Mouse (Mus musculus) hindbrain, embryonic 11.5 days (tissue): ENCODE measurements around the gene Pdhb. TPM values are rescaled to one million over a fixed set of nuclear protein-coding genes. Genes with fewer than 3 reads are reported as not detected.

Experiments used
- ATAC-seq: fragments of 200-750 bp; cut with Nextera tagmentation; 2 replicates; pipeline ENCODE4 v1.8.0; 2017; ENCODE audit warnings: mild to moderate bottlenecking, moderate TSS enrichment, moderate library complexity; ENCODE audit not compliant: low FRiP score
- DNase-seq: peaks from one replicate; pipeline ENCODE4 v3.0.0-alpha.2; 2015; ENCODE audit warnings: low spot score
- H3K27ac ChIP-seq: fragments of 300-500 bp; sonication (generic); 2 replicates; pipeline ENCODE4 v1.5.1; 2014; ENCODE audit warnings: mild to moderate bottlenecking, low read depth, low read length
- H3K27me3 ChIP-seq: fragments of 300-500 bp; sonication (generic); 2 replicates; pipeline ENCODE4 v1.6.1; 2014; ENCODE audit warnings: mild to moderate bottlenecking, low read length, moderate library complexity, mixed read lengths; ENCODE audit not compliant: control insufficient read depth, insufficient read depth
- H3K36me3 ChIP-seq: fragments of 300-500 bp; sonication (generic); 2 replicates; pipeline ENCODE4 v1.6.1; 2014; ENCODE audit warnings: mild to moderate bottlenecking, low read length, moderate library complexity, mixed read lengths; ENCODE audit not compliant: control insufficient read depth, insufficient read depth
- H3K4me1 ChIP-seq: fragments of 300-500 bp; sonication (generic); replicated peaks from 2 replicates; pipeline ENCODE4 v1.6.1; 2014; ENCODE audit warnings: low read length, mixed read lengths; ENCODE audit not compliant: control insufficient read depth, insufficient read depth
- H3K4me2 ChIP-seq: fragments of 300-500 bp; sonication (generic); replicated peaks from 2 replicates; pipeline ENCODE4 v1.6.1; 2014; ENCODE audit warnings: mild to moderate bottlenecking, low read depth, low read length
- H3K4me3 ChIP-seq: fragments of 300-500 bp; sonication (generic); 2 replicates; pipeline ENCODE4 v1.5.1; 2014; ENCODE audit warnings: low read depth, low read length
- H3K9ac ChIP-seq: fragments of 300-500 bp; sonication (generic); 2 replicates; pipeline ENCODE4 v1.6.1; 2014; ENCODE audit warnings: low read depth, low read length
- H3K9me3 ChIP-seq: fragments of 300-500 bp; sonication (generic); 2 replicates; pipeline ENCODE4 v1.6.1; 2016; ENCODE audit warnings: low read length; ENCODE audit not compliant: control insufficient read depth
- WGBS: fragments of 180-500 bp; shearing (Covaris S2); extraction: QIAGEN DNeasy Blood & Tissue Kit; methylation state at CpG from one replicate; pipeline ENCODE4 v1.1.7; 2014; 5-methylcytosine and 5-hydroxymethylcytosine counted together
- polyA plus RNA-seq: library from polyadenylated mRNA; unstranded; fragments of >200 nt; fragmentation: Nextera tagmentation; extraction: Ambion mirVana; gene quantifications from 2 replicates; pipeline ENCODE4 v1.2.1, GENCODE M21; 2014

Pdhb gene
- polyA plus RNA-seq, 1 experiment from 2014 or later: 228 TPM

- H3K4me2 ChIP-seq: no peak overlapping the region
- H3K36me3 ChIP-seq: no peaks in the 10 kb centered on the region
- no peak overlapping the region for H3K27ac ChIP-seq
- H3K9ac ChIP-seq: no peak overlapping the region
- ATAC-seq (no peak), DNase-seq (peak; percentile 6)
- no peaks in the 10 kb centered on the region for H3K27me3 ChIP-seq
- H3K4me1 ChIP-seq: no peaks in the 10 kb centered on the region
- H3K9me3 ChIP-seq: no peaks in the 10 kb centered on the region
- no peak overlapping the region for H3K4me3 ChIP-seq
- WGBS: 53% methylated on average over 9 of the region's 9 CpGs
Measured at GRCm38 (mm10) chr14:8206179-8206910, 33.5 kb upstream of the Pdhb start.

- no peak for DNase-seq
- Histone ChIP-seq H3K9ac (no peak overlapping the region), H3K4me1 (no peaks in the 10 kb centered on the region), H3K9me3 (no peaks in the 10 kb centered on the region), H3K27ac (no peak overlapping the region), H3K4me2 (no peak overlapping the region), H3K4me3 (no peak overlapping the region), H3K27me3 (no peaks in the 10 kb centered on the region), H3K36me3 (no peaks in the 10 kb centered on the region)
- 82% methylated on average over 3 of the region's 3 CpGs for WGBS
- no peak for ATAC-seq
Measured at GRCm38 (mm10) chr14:8201715-8202114, 28.9 kb upstream of the Pdhb start.

- 85% methylated on average over 5 of the region's 5 CpGs for WGBS
- Histone ChIP-seq H3K27ac (no peak overlapping the region), H3K4me3 (no peak overlapping the region), H3K27me3 (no peaks in the 10 kb centered on the region), H3K9ac (no peak overlapping the region), H3K36me3 (no peaks in the 10 kb centered on the region), H3K4me2 (no peak overlapping the region), H3K9me3 (no peaks in the 10 kb centered on the region), H3K4me1 (no peaks in the 10 kb centered on the region)
- DNase-seq (no peak), ATAC-seq (no peak)
Measured at GRCm38 (mm10) chr14:8200769-8201168, 27.9 kb upstream of the Pdhb start.

GRCm38 (mm10) chr14:8192727-8193126, 19.9 kb upstream of the Pdhb start:
- ATAC-seq (no peak), DNase-seq (no peak)
- Histone ChIP-seq H3K4me3 (no peak overlapping the region), H3K9ac (no peak overlapping the region), H3K4me1 (no peaks in the 10 kb centered on the region), H3K27me3 (no peaks in the 10 kb centered on the region), H3K4me2 (no peak overlapping the region), H3K36me3 (no peaks in the 10 kb centered on the region), H3K9me3 (no peaks in the 10 kb centered on the region), H3K27ac (no peak overlapping the region)
- 91% methylated on average over 6 of the region's 6 CpGs for WGBS

GRCm38 (mm10) chr14:8191331-8191965, 18.6 kb upstream of the Pdhb start:
- WGBS: 74% methylated on average over 12 of the region's 12 CpGs
- no peaks in the 10 kb centered on the region for H3K9me3 ChIP-seq
- H3K4me3 ChIP-seq: no peak overlapping the region
- H3K4me1 ChIP-seq: no peaks in the 10 kb centered on the region
- no peaks in the 10 kb centered on the region for H3K27me3 ChIP-seq
- DNase-seq (no peak), ATAC-seq (no peak)
- no peak overlapping the region for H3K4me2 ChIP-seq
- H3K9ac ChIP-seq: no peak overlapping the region
- H3K27ac ChIP-seq: no peak overlapping the region
- H3K36me3 ChIP-seq: no peaks in the 10 kb centered on the region

DNA sequence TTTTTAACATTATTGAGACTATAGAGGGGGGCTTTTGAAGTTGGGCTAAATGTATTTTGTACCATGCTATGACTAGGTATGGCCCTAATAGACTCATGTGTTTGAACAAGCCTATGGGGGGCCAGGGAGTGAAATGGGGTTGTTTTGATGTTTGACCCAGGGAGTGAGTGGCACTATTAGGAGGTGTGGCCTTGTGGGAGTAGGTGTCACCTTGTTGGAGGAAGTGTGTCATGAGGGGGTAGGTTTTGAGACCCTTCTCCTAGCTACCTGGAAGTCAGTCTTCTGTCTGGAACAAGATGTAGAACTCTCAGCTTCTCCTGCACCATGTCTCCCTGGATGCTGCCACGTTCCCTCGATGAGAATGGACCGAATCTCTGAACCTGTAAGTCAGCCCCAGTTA, 17.7 kb upstream of the Pdhb start:
- WGBS: 93% methylated on average over 3 of the region's 3 CpGs
- Histone ChIP-seq H3K9ac (no peak overlapping the region), H3K27ac (no peak overlapping the region), H3K36me3 (no peaks in the 10 kb centered on the region), H3K4me1 (no peaks in the 10 kb centered on the region), H3K27me3 (no peaks in the 10 kb centered on the region), H3K4me2 (no peak overlapping the region), H3K9me3 (no peaks in the 10 kb centered on the region), H3K4me3 (no peak overlapping the region)
- DNase-seq: no peak
- ATAC-seq: no peak

DNA sequence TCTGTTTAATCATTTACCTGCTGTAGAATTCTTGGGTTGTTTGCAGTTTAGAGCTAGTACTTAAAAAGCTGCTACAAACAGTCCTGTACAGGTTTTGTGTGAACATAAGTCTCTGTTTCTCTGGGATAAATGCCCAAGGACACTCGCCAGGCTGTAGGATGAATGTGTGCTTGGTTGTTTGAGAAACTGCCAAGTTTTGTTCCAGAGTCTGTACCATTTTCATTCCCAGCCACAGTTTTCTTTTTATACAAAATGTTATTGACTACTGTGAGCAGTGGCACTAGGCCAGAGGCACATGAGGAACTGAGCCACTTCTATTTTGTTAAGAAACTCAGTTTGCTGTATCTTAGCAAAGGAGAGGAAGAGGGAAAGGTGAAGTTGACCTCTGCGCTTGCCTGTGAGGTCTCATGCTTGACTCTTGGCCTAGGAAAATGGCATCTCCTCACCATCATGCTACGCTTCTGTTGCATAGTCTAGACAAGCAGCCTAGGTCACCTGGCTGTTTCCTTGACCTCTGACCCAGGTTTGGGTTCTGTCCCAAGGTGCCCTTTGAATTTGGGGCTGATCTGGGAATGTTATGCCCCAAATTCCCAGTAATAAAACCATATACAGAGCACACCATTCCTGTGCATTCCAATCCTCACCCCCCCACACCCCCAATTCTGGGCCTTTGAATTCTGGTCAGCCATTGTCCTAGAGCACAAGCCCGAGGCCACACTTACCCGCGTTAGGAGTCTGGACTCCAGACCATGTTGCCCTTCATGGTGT, 13.6 kb upstream of the Pdhb start:
- 92% methylated on average over 6 of the region's 6 CpGs for WGBS
- Histone ChIP-seq H3K9ac (no peak overlapping the region), H3K36me3 (no peaks in the 10 kb centered on the region), H3K4me2 (no peak overlapping the region), H3K27ac (no peak overlapping the region), H3K9me3 (no peaks in the 10 kb centered on the region), H3K27me3 (no peaks in the 10 kb centered on the region), H3K4me3 (no peak overlapping the region), H3K4me1 (no peaks in the 10 kb centered on the region)
- ATAC-seq (no peak), DNase-seq (no peak)

- H3K4me1 ChIP-seq: no peaks in the 10 kb centered on the region
- WGBS: 63% methylated on average over 3 of the region's 3 CpGs
- no peaks in the 10 kb centered on the region for H3K9me3 ChIP-seq
- no peak for DNase-seq
- no peak overlapping the region for H3K27ac ChIP-seq
- no peak overlapping the region for H3K9ac ChIP-seq
- H3K4me3 ChIP-seq: no peak overlapping the region
- no peak overlapping the region for H3K4me2 ChIP-seq
- no peaks in the 10 kb centered on the region for H3K27me3 ChIP-seq
- H3K36me3 ChIP-seq: no peaks in the 10 kb centered on the region
- no peak for ATAC-seq
Measured at GRCm38 (mm10) chr14:8183330-8183729, 10.5 kb upstream of the Pdhb start.
